Mouse (Mus musculus) kidney, adult 9 months (tissue): ENCODE results near the gene Amdhd1.

Experiments used
- DNase-seq: peaks from one replicate; pipeline ENCODE4 v3.0.0; 2022

The Amdhd1 gene

DNA sequence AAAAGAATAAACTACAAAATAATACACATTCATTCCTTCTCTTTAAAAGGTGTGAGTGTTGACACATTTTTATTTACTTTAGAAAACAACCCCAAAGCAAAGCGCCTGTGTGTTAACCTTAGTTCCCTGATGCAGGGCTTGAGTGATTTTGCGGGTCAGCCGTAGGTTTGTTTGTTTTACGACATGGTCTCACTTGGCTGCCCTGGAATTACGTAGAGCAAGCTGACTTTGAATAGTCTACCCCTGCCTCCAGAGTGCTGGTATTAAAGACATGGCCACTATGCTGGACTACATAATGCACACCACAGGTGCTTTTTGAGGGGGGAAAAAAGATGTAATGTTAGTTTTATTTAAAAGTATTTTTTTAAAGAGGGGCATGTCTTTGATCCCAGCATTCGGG lies 1.0 kb downstream of the Amdhd1 start:
- peak; percentile 29 for DNase-seq

DNA sequence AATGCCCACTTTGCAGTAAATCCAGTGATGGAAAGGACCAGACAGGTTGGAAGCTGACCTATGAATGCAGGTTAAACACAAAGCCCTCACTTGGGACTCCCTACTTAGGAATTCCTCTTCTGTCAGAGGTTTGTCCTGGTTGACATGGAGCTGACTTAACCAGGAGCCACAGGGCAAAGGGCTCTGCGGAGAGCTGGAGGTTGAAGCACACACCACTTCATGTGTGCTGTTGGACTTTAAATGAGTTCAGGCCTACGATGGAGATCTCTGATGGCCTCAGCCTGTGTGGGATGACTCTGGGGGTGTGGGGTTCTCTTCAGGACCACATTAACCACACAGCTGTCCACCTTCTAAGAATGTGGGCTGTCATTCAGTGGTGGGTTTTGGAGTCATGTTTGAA lies 1.5 kb downstream of the Amdhd1 start:
- DNase-seq = no peak

DNA sequence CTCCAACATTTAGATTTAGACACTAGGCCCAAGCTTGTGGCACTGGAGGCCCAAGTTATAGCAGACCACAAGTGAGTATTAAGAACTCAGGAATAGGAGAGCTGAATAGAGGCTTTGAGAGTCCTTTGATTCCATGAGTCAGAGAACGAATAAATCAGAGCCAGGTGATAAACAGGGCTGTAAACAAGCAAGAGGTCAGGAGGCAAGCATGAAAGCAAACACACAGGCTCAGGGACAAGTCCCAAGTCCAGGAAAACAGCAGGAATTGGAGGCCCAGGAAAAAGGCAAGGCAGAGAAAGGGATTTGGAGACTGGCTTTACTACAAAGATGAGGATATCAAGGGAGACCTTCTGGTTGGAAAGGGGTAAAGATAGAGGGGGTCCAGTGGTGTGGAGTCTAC lies 14.5 kb downstream of the Amdhd1 start:
- DNase-seq = no peak

DNA sequence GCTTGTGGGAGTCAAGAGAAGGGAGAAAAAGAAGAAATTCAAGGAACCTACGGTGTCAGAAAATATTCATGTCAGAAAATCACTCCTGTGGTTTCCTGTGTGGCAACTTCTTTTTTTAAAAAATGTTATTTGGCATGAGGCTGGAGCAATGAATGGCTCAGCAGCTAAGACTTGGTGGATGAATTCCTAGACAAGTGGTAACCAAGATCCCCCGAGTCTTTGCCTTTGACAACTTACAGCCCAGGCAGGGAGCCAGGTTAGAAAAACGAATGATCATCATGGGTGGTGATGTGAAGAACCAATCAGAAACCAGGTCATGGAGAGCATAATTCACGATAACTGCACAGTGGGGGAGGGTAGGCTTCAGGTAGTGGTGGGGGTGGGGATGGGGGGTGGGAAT lies 18.8 kb downstream of the Amdhd1 start:
- no peak for DNase-seq

DNA sequence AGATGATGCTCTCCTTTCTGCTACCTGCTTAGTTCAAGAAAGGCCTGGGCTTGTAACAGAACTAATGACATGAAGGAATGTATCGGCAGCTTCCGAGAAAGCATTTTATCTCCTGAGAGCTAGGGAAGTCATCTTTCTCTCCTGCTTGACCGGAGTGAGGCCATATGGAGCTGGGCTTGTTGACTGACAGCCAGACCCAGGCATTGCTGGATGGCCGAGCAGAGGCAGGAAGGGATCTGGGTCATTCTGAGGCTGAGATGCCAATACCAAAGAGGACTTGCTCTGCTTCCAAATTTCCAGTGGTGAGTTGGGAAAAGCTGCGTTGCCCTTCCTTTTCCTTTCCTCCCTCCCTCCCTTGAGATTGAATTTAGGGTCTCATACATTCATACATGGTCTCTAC lies 20.1 kb downstream of the Amdhd1 start:
- no peak for DNase-seq

DNA sequence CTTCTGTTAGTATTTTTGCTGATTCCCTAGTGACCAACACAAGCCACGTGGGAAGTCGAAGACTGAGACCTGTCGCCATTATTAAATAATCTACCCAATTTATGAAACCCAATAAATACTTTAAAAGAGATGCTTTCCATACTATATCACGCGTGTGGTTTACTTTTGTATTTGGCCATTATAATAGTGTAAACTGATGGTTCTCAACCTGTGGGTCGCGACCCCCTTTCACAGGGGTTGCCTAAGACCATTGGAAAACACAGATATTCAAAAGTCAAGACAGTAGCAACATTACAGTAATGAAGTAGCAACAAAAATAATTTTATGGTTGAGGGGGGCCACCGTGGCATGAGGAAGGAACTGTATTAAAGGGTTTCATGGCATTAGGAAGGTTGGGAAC lies 20.7 kb downstream of the Amdhd1 start:
- no peak for DNase-seq

DNA sequence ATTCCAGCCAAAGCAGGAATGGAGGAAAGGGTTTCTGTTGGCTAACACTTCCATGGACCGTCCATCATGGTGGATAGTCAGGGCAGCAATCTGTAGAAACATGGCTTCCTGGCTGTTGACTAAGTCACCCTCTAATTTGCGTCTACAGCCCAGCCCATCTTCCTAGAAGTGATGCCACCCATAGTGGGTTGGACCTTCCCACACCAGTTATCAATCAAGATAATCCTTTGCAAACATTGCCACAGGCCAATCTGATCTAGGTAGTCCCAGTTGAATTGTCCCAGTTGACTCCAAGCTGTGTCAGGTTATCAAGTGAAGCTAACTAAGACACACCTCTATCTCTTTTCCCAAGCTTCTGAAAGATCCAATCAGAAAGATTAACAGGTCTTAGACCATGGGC lies 21.2 kb downstream of the Amdhd1 start:
- DNase-seq = no peak

DNA sequence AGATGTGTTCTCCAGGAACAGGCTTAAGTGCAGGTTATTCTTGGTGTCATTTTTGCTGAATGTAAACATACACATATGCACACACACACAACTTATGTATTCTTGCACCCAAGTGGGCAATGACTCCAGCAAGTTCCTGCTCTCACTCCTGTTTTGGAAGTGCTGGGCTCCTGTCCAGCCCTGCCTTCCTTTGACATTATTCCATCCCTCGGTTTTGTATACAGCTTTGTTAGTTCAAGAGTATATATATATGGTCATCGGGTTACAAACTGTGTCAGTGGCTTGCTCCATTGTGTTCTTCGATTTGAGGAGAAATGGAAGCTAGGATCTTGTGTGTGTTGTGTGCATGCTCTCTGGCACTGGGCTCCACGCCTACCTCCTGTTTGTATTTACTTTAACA lies 21.6 kb downstream of the Amdhd1 start:
- no peak for DNase-seq

DNA sequence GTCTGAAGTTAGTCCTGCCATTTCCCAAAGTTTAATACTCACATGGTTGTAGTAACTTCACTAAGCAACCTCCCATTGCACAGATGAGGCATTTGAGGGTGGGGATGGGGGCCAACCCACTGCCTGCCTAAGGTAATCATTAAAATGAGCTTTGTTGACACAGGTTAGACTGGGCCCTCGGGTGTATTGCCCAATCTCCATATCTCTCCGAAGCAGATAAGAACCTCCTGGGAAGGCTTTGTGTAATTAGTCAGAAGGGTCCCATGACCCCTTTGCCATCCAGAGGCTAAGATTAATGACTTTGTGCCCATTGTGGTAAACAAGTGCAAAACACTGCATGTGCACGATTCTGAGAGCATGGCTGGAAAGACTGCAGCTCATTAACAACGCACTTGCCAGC lies 22.1 kb downstream of the Amdhd1 start:
- DNase-seq = no peak

DNA sequence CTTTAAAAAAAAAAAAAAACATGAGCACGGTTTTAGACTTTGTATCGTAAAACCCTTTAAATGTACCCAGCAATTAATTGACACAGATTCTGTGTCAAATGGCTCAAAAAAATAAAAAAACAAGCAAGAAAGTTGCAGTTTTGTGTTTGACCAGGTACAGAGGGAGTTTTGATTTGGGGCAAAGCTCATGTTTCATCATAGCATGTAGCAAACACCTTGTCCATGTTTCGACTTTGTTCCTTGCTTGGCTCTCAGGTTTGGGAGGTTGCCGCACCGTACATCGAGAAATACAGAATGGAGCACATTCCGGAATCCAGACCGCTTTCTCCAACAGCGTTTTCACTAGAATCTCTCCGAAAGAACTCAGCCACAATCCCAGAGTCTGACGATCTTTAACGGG lies 23.9 kb downstream of the Amdhd1 start:
- no peak for DNase-seq

DNA sequence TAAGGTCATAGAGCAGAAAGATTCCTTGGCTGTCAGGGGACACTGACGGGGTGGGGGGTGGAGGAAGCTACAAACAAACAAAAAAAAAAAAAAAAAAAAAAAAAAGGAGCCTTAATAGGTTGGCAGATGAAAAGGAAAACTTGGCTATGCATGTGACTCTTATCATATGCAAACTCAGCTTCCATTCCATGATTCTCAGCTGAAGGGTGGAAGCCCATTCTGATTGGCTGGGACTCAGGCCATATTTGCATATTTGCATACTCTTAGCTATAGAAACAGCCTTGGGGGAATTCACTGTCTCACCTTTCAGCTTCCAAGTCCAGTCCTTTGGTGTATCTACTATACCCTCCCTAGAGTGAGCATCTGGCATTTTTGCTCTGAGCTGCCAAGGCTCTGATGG lies 24.4 kb downstream of the Amdhd1 start:
- DNase-seq = no peak

DNA sequence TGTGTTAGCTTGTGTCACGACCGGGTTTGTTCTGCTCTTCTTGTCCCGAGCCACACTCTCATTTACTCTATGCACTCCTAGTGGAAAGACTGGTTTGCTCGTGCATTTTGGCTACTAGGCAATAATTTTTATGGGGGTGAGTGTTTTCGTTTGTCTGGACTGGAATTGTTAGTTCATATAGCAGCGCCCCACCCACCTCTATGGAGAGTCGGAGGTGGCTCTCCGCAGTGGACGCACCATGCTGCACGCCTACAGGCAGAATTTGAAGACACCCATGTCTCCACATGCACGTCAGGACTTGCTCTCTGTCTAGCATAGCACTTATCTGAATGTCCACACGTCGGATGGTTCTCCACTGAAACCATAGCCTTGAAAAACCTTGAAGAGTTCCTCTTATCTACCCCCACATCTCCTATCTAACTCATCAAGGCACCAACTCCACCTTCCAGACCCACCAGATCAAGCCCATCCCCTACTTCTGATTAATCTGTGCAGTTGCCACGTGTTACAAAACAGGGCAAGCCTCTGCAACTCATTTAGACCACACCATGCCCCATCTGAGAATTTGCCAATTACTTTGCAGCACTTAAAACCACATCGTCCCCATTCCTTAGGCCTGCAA lies 30.2 kb downstream of the Amdhd1 start:
- DNase-seq = no peak

DNA sequence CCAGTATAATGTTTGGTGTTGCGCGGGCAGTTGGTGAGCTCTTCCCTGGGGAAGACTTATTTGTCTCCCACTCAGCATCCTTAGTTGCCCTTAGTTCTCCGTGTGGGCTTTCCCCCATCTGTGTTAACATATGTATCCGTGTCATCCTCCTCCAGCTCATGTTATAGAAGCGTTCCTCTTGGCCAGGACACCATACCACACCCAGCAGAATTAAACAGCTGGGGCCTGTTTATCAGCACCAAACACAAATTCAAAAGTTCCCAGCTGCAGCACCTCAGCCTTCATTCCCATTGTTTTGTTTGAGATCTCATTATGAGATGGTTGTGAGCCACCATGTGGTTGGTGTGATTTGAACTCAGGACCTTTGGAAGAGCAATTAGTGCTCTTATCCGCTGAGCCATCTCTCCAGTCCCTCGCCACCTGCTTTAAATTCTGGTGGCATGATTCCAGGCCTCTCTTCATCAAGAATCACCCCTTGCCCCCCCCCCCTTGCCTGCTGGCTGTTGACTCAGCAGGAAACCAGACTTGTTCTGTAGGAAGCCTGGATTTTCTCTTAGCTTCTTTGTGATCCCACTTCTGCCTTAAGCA lies 31.4 kb downstream of the Amdhd1 start:
- DNase-seq = no peak

DNA sequence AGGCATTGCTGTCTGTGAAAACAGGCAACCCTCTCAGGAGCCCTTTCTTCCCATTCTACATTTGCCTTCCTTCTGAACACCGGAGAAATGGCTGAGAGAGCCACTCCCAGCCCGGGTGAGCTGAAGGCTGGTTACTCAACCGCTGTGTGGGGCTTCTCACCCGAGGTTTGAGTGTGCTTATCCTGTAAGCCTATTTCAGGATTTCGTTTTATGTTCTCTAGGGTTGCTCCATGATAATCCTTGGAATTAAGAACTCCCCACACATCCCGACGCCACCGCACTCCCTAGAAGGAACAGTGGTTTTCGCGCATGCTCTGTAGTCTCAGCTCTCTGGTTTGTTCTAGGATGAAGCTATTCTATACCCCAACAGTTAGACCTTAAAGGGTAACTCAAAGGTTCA lies 38.5 kb downstream of the Amdhd1 start:
- no peak for DNase-seq

DNA sequence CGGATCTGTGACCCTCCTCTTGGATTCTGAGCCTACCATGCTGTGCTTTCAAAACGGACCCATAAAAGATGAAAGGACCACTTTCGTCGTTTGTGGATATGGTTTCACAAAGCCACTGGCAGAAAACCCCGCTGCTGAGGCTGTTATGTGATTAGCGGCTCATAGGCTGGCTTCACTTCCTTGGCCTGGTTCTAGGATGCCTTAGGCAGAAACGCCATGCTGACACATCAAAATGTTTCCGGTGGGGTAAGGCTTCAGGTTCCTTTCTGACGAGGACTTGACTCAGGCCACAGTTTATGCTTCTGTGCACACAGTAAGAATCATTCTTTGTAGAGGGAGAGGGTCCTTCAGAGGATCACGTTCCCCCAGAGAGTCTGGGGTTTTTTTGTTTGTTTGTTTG lies 39.0 kb downstream of the Amdhd1 start:
- DNase-seq = no peak

DNA sequence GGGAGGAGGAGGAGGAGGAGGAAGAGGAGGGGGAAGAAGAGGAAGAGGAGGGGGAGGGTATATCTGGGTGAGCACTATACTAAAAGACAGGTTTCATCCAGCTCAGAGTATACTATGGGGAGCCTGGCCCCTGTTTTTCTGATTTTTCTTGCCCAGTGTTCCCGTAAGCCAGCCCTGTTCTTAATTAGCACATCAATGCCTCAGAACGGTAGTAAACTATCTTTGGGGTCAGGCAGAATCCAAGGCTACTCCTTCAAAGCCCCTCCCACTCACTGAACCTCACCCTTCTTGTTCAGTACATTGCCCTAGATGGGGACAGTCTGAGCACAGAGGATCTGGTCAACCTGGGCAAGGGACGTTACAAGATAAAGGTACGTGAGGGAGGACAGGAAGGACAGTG lies 49.4 kb downstream of the Amdhd1 start:
- DNase-seq = no peak

DNA sequence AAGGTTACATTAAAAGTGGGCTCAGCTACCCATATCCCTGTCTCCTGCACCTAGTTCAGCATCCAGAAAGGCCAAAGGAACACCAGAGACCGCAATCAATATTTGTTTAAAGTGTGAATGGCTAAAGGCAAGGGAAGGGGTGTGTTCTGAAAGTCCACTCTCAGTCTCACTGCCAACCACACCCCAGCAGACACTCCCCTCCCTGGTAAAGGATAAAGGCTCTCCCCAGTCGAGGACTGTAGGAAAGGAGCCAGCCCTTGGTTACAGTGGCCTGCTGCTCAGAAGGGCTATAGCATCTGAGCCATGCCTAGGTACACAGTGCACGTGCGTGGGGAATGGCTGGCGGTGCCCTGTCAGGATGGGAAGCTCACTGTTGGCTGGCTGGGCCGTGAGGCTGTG lies 51.0 kb downstream of the Amdhd1 start:
- no peak for DNase-seq

DNA sequence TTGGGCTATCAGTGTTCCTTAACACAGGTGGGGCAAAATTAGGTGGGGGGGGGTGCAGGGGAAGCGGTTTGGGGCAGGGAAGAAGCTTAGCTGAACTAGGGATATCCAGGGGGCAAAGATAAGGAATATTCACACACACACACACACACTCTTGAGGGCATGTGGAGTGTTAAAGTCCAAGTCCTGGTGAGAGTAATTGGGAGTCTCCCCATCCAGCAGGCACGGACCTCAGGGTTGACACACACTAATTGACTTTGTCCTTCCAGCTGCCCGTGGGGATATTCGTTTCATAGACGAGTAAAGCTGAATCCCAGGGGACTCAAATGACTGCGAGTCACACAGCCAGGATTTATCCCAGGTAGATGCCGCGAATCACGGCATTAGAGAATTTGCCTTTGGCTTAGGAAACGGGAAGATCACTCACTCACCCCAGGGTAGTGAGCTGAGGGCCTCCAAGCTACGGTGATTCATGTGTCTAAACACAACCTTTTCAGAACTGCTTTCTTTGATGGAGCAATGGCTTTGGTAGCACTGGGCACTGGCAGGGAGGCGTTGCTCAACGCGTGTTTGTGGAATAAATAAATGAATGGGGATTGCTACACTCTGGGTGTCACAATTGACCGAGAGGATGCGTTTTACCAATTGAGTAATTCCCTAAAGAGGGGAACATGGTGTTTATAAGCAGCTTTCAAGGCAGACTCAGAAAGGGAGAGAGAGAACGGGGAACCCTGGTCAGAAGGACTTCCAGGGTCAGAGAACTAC lies 51.6 kb downstream of the Amdhd1 start, which contains the start of gene Hal:
Gene Hal, plus strand, starts transcription at position 703 of the 762 bp plus-strand sequence.
- DNase-seq = no peak

DNA sequence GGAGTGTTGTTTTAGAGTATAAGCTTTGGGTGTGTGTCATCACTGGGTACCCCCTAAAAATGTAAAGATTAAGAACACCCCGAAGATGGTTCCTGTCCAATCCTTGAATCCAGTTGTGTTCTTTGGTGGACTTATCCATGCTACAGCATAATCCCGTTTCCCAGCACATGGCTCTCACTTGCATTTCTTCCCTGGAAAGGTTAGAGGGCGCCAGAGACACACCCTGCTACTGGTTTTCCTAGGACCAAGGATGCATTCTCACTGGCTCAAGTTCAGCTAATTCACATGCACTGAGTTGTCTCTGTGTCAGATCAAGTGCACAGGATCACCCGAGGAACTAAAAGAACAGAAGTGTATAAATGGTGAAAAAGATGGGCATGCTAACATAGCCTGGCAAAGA lies 53.2 kb downstream of the Amdhd1 start:
- DNase-seq = peak; percentile 53

DNA sequence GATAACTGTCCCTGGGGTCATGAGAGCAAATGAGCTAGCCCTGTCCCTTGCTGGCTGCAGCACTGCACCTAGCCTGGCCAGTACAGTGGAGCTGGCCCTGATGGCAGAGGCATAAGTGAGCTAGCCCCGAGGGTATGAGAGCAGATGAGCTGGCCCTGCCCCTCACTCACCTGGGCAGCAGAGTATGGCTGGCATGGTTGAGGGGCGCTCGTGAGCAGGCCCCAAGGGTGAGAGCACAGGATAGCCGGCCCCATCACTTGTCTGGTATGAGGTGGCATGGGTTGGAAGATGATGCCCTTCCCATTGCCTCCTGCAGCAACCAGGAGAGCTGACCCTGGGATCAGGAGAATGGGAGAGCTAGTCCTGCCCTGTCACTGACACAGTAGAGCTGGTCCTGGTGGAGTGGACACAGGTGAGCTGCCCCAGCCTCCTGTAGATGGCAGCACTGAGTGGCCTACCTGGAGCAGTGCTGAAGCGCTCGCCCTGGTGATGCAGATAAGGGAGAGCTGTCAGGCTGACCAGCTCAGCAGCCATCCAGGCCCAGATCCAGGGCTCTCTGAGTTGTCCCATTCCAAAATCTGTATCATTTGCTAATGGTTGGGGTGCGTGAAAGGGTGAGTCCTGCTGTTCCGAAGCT lies 54.7 kb downstream of the Amdhd1 start:
- DNase-seq = peak; percentile 59

DNA sequence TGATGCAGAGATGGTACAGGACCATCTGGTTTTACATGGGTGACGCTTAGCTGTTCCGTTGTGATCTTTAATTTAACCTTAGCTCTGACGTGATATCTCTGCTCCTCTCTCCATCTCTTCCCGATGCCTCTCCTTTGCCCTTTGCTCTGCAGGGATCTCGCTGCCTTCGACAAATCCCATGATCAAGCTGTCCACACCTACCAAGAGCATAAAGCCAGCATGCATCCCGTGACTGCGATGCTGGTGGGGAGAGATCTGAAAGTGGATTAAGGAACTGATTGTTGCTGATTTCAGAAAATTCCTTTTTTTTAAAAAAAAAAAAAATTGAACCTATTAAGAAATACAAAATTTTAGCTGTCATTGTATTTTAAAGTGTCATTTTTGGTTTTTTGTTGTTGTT lies 55.3 kb downstream of the Amdhd1 start:
- DNase-seq = no peak
